Comparison of ENCODE assay signal across 8 mouse cellular contexts in the genomic region with DNA sequence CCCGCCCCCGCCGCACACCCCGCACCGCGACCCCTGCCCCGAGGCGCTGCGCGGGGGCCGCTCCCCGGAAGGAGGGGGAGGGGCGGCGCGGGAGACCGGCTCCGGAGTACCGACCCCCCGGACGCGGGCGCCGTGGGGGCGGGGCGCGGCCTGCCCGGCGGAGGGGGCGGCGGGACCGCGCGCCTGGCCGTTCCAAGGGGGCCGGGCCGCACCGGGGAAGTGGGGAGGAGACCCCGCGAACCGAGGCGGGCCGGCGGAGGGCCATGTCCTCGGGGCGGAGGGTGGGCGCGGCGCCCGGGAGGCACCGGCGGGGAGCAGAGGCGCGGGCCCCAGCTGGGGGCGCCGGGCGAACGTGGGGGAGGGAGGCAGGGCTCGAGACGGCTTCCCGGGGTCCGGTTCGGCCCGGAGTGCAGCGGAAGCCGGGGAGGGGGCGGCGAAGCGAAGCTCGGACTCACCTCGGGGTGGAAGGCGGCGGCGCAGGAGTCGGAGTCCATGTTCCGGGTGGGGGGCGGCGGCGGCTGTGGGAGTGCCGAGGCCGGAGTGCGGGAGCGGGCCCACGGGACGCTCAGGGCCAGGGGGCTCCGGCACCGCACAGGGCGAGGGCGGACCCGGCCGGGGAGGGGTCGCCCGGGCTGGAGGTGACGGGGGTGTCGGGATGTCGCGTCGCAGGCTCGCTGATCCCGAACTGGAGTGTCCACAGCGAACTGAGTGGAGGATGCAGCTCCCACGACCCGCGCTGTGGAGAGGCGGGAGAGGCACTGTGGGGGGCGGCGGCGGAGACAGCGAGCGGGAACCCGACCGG. TPM values are rescaled to one million over a fixed set of nuclear protein-coding genes. Genes with fewer than 3 reads are reported as not detected.
DNase-seq lines count a peak whose midpoint lies in the region; ATAC-seq and TF ChIP-seq lines count a peak whose summit lies in the region.

No protein-coding gene starts in this region.

- peak overlapping the region; percentile 92 for H3K4me3 ChIP-seq in kidney, embryonic 16.5 days (ENCODE audit: low read length)
- H3K4me3 ChIP-seq in forebrain, embryonic 12.5 days (replicated peaks), result peak overlapping the region; percentile 98
- peak overlapping the region; percentile 50 for H3K4me3 ChIP-seq in myocyte

- H3K27me3 ChIP-seq in kidney, embryonic 16.5 days (ENCODE audit: insufficient read depth, low read length), result no peaks in the 10 kb centered on the region
- 0 out of 2 replicates have a peak, but pooled peaks cover 4% of the 10 kb centered on the region for H3K27me3 ChIP-seq in forebrain, embryonic 12.5 days
- H3K27me3 ChIP-seq in myocyte (ENCODE audit: control insufficient read depth, insufficient read depth, insufficient read length), result no peaks in the 10 kb centered on the region

- ATAC-seq in kidney, embryonic 16.5 days (ENCODE audit: low FRiP score, low TSS enrichment), result peak; percentile 57
- peak; percentile 69 for ATAC-seq in forebrain, embryonic 12.5 days (ENCODE audit: low FRiP score)

- WGBS in kidney, embryonic 16.5 days, result under 1% methylated on average over 29 of the region's 111 CpGs
- under 1% methylated on average over 69 of the region's 111 CpGs for WGBS in forebrain, embryonic 12.5 days

- peaks cover 22% of the 10 kb centered on the region for H3K36me3 ChIP-seq in kidney, embryonic 16.5 days (ENCODE audit: insufficient read depth, low read length)
- H3K36me3 ChIP-seq in forebrain, embryonic 12.5 days (replicated peaks), result peaks cover 23% of the 10 kb centered on the region
- peaks cover 5% of the 10 kb centered on the region for H3K36me3 ChIP-seq in myocyte (ENCODE audit: control insufficient read depth, insufficient read depth)

- peak overlapping the region; percentile 87 for H3K27ac ChIP-seq in kidney, embryonic 16.5 days (ENCODE audit: low read length)
- H3K27ac ChIP-seq in forebrain, embryonic 12.5 days, result peak overlapping the region; percentile 75

- H3K4me1 ChIP-seq in kidney, embryonic 16.5 days (ENCODE audit: insufficient read depth, low read length), result peaks cover 29% of the 10 kb centered on the region
- peaks cover 21% of the 10 kb centered on the region for H3K4me1 ChIP-seq in forebrain, embryonic 12.5 days

- H3K79me2 ChIP-seq in myocyte (ENCODE audit: control insufficient read depth, insufficient read depth), result peaks cover 27% of the 10 kb centered on the region

- H3K9ac ChIP-seq in kidney, embryonic 16.5 days (replicated peaks; ENCODE audit: low read length), result peak overlapping the region; percentile 96
- H3K9ac ChIP-seq in forebrain, embryonic 12.5 days, result peak overlapping the region; percentile 87

- peak overlapping the region; percentile 99 for H3ac ChIP-seq in myocyte (ENCODE audit: control insufficient read depth, insufficient read length)

- H3K4me2 ChIP-seq in kidney, embryonic 16.5 days (replicated peaks; ENCODE audit: low read depth, low read length), result peak overlapping the region; percentile 92
- peak overlapping the region; percentile 80 for H3K4me2 ChIP-seq in forebrain, embryonic 12.5 days
- no peak overlapping the region for H3K4me2 ChIP-seq in myocyte (ENCODE audit: low read depth)

- TF ChIP-seq POLR2A in myocyte (IDR thresholded peaks at IDR 0.05; ENCODE audit: insufficient read length, low read depth), result peak; percentile 75

- no peak for DNase-seq in kidney, adult 9 months
- DNase-seq in NIH3T3 (ENCODE audit: low read depth), result peak; percentile 16
- DNase-seq in kidney, postnatal 14 days, result peak; percentile 45
- no peak for DNase-seq in urinary bladder, postnatal 4 days (ENCODE audit: low spot score in 2 of 2)
- DNase-seq in T-cell, adult 2 months (ENCODE audit: low spot score), result no peak

- H3K9me3 ChIP-seq in kidney, embryonic 16.5 days (ENCODE audit: low read length), result no peaks in the 10 kb centered on the region
- H3K9me3 ChIP-seq in forebrain, embryonic 12.5 days, result no peaks in the 10 kb centered on the region

TF ChIP-seq in myocyte, 11 proteins besides CTCF, POLR2A, EP300 and RAD21:
- TF ChIP-seq MYOG (IDR thresholded peaks at IDR 0.05; ENCODE audit: control insufficient read depth in 1 of 3, insufficient read depth in 1 of 3, insufficient read length in 2 of 3, low read depth in 2 of 3) (peak in 1 of 3 experiments; percentile 27), REST (IDR thresholded peaks at IDR 0.05; ENCODE audit: insufficient read depth, insufficient read length) (no peak), E2F4 (IDR thresholded peaks at IDR 0.05; ENCODE audit: insufficient read depth) (no peak), USF1 (IDR thresholded peaks at IDR 0.05; ENCODE audit: low read depth) (no peak), POLR2AphosphoS2 (IDR thresholded peaks at IDR 0.05; ENCODE audit: insufficient read length, low read depth) (peak; percentile 52), MYOD1 (IDR thresholded peaks at IDR 0.05; ENCODE audit: control insufficient read depth in 1 of 3, insufficient read length in 2 of 3, low read depth in 2 of 3) (peak in 1 of 3 experiments; percentile 19), MAX (IDR thresholded peaks at IDR 0.05; ENCODE audit: low read depth) (no peak), TCF3 (IDR thresholded peaks at IDR 0.05; ENCODE audit: insufficient read length, low read depth) (peak; percentile 16), TCF12 (IDR thresholded peaks at IDR 0.05; ENCODE audit: insufficient read depth, poor library complexity, severe bottlenecking) (no peak), CEBPB (IDR thresholded peaks at IDR 0.05; ENCODE audit: insufficient read depth, poor library complexity, severe bottlenecking) (no peak), SRF (IDR thresholded peaks at IDR 0.05; ENCODE audit: control insufficient read depth, insufficient read length, low read depth) (no peak)

RNA-seq across cellular contexts. Expression of a gene that starts 0.5 kb away (rescaled TPM):
- polyA plus RNA-seq in kidney, embryonic 16.5 days (2015; fragmentation: Nextera tagmentation; extraction: Ambion mirVana), result 31.2 and 33.3 TPM in 2 replicates
- polyA plus RNA-seq in forebrain, embryonic 12.5 days (2016; fragmentation: Nextera tagmentation; extraction: Ambion mirVana), result 24.4 and 27.4 TPM in 2 replicates
- polyA plus RNA-seq in myocyte (2012; fragmentation: generic; extraction: Trizol), result 13.5 TPM

RNA-seq across cellular contexts. Expression of a gene that starts 6.8 kb away (rescaled TPM):
- polyA plus RNA-seq in kidney, embryonic 16.5 days (2015; fragmentation: Nextera tagmentation; extraction: Ambion mirVana), result 42.4 and 46.4 TPM in 2 replicates
- polyA plus RNA-seq in forebrain, embryonic 12.5 days (2016; fragmentation: Nextera tagmentation; extraction: Ambion mirVana), result 33.9 and 38.6 TPM in 2 replicates
- 46.4 TPM for polyA plus RNA-seq in myocyte (2012; fragmentation: generic; extraction: Trizol)

RNA-seq across cellular contexts. Expression of a gene that starts 13.0 kb away (rescaled TPM):
- 12.1 and 12.6 TPM in 2 replicates for polyA plus RNA-seq in kidney, embryonic 16.5 days (2015; fragmentation: Nextera tagmentation; extraction: Ambion mirVana)
- 5.3 and 5.5 TPM in 2 replicates for polyA plus RNA-seq in forebrain, embryonic 12.5 days (2016; fragmentation: Nextera tagmentation; extraction: Ambion mirVana)
- polyA plus RNA-seq in myocyte (2012; fragmentation: generic; extraction: Trizol), result 25.8 TPM

RNA-seq across cellular contexts. Expression of a gene that starts 31.9 kb away (rescaled TPM):
- 25.3 and 26.0 TPM in 2 replicates for polyA plus RNA-seq in kidney, embryonic 16.5 days (2015; fragmentation: Nextera tagmentation; extraction: Ambion mirVana)
- polyA plus RNA-seq in forebrain, embryonic 12.5 days (2016; fragmentation: Nextera tagmentation; extraction: Ambion mirVana), result 23.7 and 24.2 TPM in 2 replicates
- polyA plus RNA-seq in myocyte (2012; fragmentation: generic; extraction: Trizol), result 7.2 TPM

RNA-seq across cellular contexts. Expression of a gene that starts 42.8 kb away (rescaled TPM):
- polyA plus RNA-seq in kidney, embryonic 16.5 days (2015; fragmentation: Nextera tagmentation; extraction: Ambion mirVana), result 0.50 and 0.63 TPM in 2 replicates
- polyA plus RNA-seq in forebrain, embryonic 12.5 days (2016; fragmentation: Nextera tagmentation; extraction: Ambion mirVana), result 0.55 and 0.78 TPM in 2 replicates
- 14.7 TPM for polyA plus RNA-seq in myocyte (2012; fragmentation: generic; extraction: Trizol)

Comparison
In these comparisons a context has a peak if more than half of its experiments do, and no peak if none do; other contexts are left out.
1. DNase-seq: peak in NIH3T3 (single experiment) and kidney, postnatal 14 days (single experiment); none in kidney, adult 9 months (single experiment), urinary bladder, postnatal 4 days (0 of 2) and T-cell, adult 2 months (single experiment).
2. Peak in every context shown above with its lines, with median percentiles within 50 percentile points of each other: H3K4me3 ChIP-seq.